In genomic region chr5:20751000-20751399, GRCm38 (mm10) we compare ENCODE assay signal across 14 mouse cellular contexts.
"Had no signal": no experiment of that assay in that cellular context is flagged by ENCODE, and none has a peak within 500 bp of the region (broad histone marks: within the 10 kb centered on the region; RNA-seq: fewer than 3 reads in every experiment).

No protein-coding gene starts in this region.

- H3K4me1 ChIP-seq: kidney, embryonic 15.5 days; limb, embryonic 13.5 days had no signal

- H3K27me3 ChIP-seq: kidney, embryonic 15.5 days; limb, embryonic 13.5 days; neural tube, embryonic 15.5 days had no signal

- H3K4me3 ChIP-seq: kidney, embryonic 15.5 days; limb, embryonic 13.5 days; midbrain, embryonic 15.5 days; myocyte; neural tube, embryonic 15.5 days had no signal

- H3K9ac ChIP-seq: kidney, embryonic 15.5 days; limb, embryonic 13.5 days; liver, embryonic 14.5 days; midbrain, embryonic 15.5 days; neural tube, embryonic 15.5 days had no signal

- H3K9me3 ChIP-seq: kidney, embryonic 15.5 days; limb, embryonic 13.5 days; midbrain, embryonic 15.5 days; neural tube, embryonic 15.5 days had no signal

- H3K27ac ChIP-seq: kidney, embryonic 15.5 days; limb, embryonic 13.5 days; liver, embryonic 14.5 days; midbrain, embryonic 15.5 days; neural tube, embryonic 15.5 days had no signal

- H3K36me3 ChIP-seq: kidney, embryonic 15.5 days; limb, embryonic 13.5 days; midbrain, embryonic 15.5 days; neural tube, embryonic 15.5 days had no signal

- H3K4me2 ChIP-seq: kidney, embryonic 15.5 days; limb, embryonic 13.5 days; midbrain, embryonic 15.5 days; neural tube, embryonic 15.5 days had no signal

- DNase-seq: kidney, adult 2 months; kidney, postnatal 36 days; layer of hippocampus, adult 9-11 months; layer of hippocampus, postnatal 36 days; right cerebral cortex, adult 18-20 months; right cerebral cortex, postnatal 25 days; thymus, adult 18-20 months; thymus, postnatal 14 days had no signal
